Mouse (Mus musculus) limb, embryonic 12.5 days (tissue): Measurements from ENCODE around the gene Gm10518. TPM values are rescaled to one million over a fixed set of nuclear protein-coding genes. Genes with fewer than 3 reads are reported as not detected.

Experiments
- polyA plus RNA-seq: library from polyadenylated mRNA; unstranded; fragments of >200 nt; fragmentation: Nextera tagmentation; extraction: Ambion mirVana; gene quantifications from 2 replicates; pipeline ENCODE4 v1.2.1, GENCODE M21; 2016

Gene Gm10518
- polyA plus RNA-seq, 1 experiment from 2014 or later = 0.35 TPM

Other genes with a start within 250 kb of the Gm10518 start
- 87.4 and 89.3 TPM in 2 replicates for gene Sccpdh, start 135.2 kb upstream of the Gm10518 start, polyA plus RNA-seq
- not detected in 2 replicates for gene Kif28, start 58.1 kb upstream of the Gm10518 start, polyA plus RNA-seq
- 33.3 and 36.3 TPM in 2 replicates for gene Ahctf1, start 304 bp downstream of the Gm10518 start, polyA plus RNA-seq
- 16.1 and 18.0 TPM in 2 replicates for gene Cdc42bpa, start 157.1 kb downstream of the Gm10518 start, polyA plus RNA-seq